Mouse (Mus musculus): ENCODE results near the gene Xlr5a.
"Not testable (repeated sequence)": the region's sequence is repeated elsewhere in the genome, so short reads cannot be mapped to it uniquely, and the experiment has no call there.

Xlr5a gene

DNA sequence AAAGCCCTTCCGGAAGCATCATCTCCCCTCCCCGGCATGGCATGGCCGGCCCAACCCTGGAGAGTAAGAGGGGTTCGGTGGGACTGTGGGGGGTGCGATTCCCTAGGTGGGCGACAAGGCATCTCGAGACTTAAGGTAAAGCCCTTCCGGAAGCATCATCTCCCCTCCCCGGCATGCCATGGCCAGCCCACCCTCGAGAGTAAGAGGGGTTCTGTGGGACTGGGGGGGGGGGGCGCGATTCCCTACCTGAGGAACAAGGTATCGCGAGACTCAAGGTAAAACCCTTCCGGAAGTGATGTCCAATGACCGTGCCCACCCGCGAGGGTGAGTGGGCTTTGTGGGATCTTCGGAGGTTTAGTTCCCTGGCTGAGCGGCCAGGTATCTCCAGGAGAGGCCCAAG lies 144.3 kb downstream of the Xlr5a start, which contains the start of gene Xlr5b:
Gene Xlr5b, plus strand, starts transcription at position 301 of the 400 bp plus-strand sequence.
- not testable (repeated sequence) for DNase-seq (ENCODE audit: low spot score in 2 of 2)

DNA sequence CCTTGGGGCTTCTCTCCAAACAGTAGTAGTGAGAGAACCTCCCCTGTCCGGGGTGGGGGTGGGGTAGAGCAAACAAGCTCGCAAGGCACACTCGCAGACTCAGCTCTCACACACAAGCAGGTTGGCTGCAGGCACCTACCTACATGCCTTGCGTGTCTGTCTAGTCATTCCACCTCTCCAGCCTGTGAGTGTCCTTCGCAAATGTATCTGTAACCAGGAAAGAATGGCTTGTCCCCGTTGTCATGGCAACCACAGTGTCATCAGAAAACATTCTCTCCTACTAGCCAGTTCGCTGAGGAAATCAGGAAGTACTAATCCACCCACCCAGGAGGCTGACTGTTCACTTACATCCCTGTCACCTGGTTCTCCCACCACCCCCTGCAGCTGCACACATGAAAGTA lies 149.6 kb downstream of the Xlr5a start:
- DNase-seq (ENCODE audit: low spot score in 2 of 2): not testable (repeated sequence)

DNA sequence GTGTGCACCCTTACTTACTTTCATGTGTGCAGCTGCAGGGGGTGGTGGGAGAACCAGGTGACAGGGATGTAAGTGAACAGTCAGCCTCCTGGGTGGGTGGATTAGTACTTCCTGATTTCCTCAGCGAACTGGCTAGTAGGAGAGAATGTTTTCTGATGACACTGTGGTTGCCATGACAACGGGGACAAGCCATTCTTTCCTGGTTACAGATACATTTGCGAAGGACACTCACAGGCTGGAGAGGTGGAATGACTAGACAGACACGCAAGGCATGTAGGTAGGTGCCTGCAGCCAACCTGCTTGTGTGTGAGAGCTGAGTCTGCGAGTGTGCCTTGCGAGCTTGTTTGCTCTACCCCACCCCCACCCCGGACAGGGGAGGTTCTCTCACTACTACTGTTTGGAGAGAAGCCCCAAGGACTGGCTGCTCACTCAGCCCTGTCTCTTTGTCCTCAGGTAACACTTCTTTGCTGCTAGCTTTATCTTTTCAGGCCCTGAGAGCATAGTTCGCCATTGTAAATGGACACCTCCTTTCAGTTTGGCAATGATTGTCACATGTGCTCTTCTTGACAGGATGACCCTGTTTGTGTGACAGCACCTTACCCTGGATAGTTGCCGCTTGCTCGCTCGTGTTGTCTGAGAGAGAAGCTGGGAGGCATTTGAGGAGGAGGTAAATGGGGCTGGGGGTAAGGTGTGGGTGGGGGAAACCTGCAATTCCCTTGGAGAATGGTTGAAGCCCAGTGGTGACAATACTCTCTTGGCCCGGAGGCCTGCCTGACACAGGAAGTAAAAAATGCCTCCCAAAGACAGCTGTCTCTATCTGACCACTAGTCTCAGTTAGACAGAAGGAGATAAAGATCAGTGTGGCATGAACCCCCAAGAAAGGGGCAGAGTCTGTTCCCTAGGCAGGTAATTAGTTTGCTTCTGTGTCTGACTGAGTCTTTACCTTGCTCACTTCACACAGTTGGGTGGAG lies 169.6 kb downstream of the Xlr5a start:
- not testable (repeated sequence) for DNase-seq (ENCODE audit: low spot score in 2 of 2)

DNA sequence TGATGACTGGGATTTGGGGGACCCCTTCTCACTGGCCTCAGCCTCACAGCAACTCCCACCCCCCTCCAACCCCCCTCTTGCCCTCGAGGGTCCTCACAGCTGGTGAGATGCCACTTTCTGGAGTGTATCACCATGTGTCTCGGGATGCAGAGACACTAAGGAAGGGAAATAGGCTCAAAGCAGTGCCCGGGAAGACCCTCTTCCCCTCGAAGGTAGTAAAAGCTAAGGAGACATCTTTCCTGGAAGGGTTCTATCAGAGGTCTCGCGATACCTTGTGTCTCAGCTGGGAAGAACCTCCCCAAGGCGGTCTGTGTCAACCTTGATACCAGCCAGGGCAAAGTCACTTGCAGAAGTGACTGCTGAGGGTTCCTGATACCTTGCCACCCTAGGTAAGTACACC lies 176.0 kb downstream of the Xlr5a start, which contains the start of gene Gm14685:
Gene Gm14685, plus strand, starts transcription at position 301 of the 400 bp plus-strand sequence.
- DNase-seq (ENCODE audit: low spot score in 2 of 2): not testable (repeated sequence)

DNA sequence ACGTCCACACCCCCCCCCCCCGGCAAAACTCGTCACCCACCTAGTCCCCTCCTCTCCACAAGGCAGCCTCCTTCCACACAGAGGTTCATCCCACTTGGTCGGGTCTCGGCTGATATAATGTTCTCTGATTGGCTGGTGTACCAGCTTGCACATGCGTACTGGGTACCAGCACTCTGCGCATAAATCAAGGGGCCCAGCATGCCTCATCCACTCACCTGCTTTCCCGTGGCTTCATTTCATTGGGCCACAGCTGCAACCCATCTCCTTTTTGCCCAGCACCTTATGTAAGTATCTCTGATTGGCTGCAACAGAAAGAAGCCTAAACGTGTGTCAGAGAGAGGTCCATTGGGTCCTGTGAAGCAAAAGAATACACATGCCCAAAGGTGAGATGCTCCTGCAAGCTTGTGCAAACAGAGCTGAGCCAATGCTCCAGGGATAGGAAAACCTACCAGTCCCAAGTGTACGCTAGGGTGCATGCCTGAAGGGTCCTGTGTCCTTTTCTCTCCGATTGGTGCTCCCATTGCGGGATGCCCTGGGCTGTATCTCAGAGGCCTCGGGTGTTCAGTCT lies 195.8 kb downstream of the Xlr5a start, which contains the start of gene Xlr3a:
Gene Xlr3a, minus strand, starts transcription at position 155 of the 568 bp plus-strand sequence.
- DNase-seq (ENCODE audit: low spot score in 2 of 2): peak in 1 of 2 experiments; percentile 16

DNA sequence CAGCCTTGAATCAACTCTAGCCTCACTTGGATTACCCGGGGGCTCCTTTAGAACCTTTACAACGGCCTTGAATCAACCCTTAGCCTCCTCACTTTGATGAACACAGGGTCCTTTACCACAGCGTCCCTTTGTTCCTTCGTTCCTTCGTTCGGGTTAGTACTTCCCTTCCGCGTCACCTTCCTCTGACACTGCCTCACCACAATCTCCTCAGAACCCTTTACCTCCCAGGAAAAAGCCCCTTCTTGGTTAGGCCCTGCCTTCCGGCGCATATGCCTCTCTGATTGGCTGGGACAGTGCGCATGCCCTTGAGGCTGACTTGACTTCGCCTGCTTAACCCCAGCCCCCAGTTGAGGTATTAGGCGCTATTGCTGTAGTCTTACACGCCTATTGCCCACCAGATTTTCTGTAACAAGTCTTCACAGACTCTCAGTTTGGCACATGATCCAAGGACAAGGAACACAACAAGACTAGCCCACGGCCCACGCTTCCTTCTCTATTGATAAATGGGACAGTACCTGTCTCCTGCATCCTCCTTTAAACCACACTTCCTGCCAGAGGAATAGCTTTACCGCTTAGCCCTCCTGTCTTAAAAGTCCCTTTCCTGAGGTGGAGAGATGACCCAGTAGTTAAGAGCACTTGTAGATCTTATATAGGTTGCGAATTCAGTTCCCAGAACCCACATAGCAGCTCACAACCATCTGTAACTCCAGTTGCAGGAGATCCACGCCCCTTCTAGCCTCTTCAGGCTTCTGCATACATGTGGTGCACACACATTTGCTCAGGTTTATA lies 210.3 kb downstream of the Xlr5a start, which contains the start of gene Xlr4a:
Gene Xlr4a, minus strand, starts transcription at position 212 of the 789 bp plus-strand sequence.
- not testable (repeated sequence) for DNase-seq (ENCODE audit: low spot score in 2 of 2)

DNA sequence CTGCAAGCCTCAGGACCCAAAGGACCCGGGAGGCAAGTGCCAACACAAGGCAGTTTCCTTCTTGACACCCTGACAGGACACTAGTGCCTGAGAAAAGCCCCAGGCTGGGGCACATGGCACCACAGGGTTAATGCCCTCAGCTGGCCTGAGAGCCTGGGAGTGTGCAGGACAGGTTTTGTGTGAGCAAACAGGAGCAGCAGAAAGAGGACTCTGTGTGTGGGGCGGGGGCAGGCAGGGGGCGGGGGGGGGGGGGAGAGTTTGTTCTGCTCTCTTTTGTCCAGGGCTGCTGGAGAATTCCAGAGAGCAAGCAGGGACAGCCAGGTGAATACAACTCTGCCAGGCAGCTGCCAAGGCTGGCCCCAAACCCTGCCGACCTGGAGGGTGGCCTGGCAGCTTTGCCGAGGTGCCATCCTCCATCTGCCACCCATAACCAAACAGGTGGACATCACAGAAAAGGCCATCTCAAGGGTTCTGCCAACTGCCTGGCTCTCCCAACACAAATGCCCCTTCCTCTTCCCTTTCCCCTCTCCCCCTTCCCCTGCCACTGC lies 225.9 kb downstream of the Xlr5a start:
- not testable (repeated sequence) for DNase-seq (ENCODE audit: low spot score in 2 of 2)

DNA sequence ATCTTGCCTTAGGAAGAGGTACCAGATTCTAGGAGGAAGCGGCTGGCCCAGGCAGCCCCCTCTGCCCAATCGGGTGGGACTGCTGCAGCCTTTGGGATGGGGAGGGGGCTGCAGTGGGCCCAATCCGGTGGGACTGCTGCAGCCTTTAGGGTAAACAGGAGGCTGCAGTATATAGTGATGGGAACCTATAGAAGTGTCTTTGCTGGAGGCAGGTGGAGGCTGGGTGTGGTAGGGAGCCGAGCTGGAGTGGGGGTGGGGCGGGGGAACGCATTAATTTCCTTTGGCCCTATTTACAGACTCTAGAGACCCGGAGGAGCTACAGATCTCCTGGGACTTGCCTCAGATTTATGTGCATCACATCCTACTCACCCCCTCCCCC lies 228.4 kb downstream of the Xlr5a start, which contains the start of gene Pnma3:
Gene Pnma3, plus strand, starts transcription at position 373 of the 379 bp plus-strand sequence.
- DNase-seq (ENCODE audit: low spot score in 2 of 2): peak in 1 of 2 experiments; percentile 27

DNA sequence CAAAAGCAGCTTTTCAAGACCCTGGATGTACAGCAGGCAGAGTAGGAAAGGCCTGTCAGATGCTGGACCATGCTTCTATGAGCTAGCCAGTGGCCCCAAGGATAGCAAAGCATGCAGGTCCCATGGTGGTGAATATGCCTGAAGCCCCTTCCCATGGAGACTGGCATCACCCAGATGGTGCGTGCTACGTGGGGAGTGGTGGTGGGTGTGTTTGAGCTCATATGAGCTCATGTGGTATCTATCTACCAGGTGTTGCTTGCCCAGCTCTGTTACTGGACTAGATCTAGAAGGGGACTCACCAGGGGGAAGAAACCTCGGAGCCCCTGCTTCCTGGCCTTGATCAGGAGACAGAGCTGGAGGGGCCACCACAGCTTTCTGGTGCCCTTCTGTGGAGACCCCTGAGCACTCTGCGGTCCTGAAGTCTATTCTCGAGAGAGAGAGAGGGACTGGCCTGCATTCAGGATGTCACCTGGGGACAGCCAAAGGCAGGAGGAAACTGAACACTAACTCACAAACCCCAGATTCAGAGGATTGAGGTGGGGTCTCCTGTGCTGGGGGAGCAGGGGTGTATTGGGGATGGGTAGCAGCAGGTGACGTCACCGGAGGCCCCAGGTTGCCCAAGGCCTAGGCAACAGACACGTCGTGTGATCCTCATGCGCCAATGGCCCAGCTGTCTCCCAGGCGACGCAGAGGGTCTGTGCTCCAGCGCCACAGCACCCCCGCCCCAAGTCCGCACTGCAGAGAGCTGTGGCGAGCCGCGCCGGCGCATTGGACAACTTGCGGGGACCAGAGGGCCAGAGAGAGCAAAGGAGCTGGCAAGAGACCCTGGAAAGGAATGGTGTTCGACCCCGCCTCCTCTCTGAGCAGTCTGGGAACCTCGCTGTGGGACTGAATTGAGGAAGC lies 229.0 kb downstream of the Xlr5a start:
- DNase-seq (ENCODE audit: low spot score in 2 of 2): peak; percentile 73 to 79

DNA sequence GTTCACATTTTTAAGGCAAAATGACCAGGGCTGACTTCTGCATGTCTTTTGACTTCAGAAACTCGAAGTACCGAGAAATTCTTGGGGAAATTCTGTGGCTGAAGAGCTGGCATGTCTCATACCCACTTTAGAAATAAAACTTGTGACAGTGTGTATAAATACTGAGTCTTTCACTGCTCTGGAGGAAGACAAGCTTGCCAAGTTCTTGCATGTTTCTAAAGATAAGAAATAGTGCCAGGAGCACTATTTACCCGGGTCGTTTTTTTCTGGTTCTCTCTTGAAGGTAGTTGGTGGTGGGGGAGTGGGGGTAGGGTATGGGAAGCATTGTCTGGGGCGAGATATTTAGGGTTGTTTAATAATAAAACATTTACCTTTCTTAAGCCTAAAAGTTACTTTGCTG lies 230.5 kb downstream of the Xlr5a start:
- DNase-seq (ENCODE audit: low spot score in 2 of 2): no peak

DNA sequence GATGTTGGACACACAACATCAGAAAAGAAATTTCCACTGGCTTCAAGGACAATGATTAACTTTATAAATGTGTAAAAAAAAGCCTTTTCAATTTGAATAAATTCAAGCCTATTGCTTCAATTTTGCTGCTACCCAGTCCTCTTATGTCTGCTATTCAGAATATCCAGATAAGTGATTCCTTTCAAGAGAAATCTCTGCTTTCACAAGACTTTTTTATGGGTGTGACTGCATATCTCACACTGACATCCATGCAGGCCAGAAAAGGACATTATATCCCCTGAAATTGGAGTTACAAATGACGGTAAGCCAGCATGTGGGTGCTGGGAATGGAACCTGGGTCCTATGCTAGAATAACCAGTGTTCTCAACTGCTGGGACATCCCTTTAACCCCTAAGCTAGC lies 231.2 kb downstream of the Xlr5a start:
- DNase-seq (ENCODE audit: low spot score in 2 of 2): no peak

Measured in right cerebral cortex, postnatal 10 days (tissue).